Mouse (Mus musculus): ENCODE results near the gene Gm28710. TPM values are rescaled to one million over a fixed set of nuclear protein-coding genes. Genes with fewer than 3 reads are reported as not detected.

Gm28710 gene
- total RNA-seq (2012; rRNA removed): not detected in 2 replicates

DNA sequence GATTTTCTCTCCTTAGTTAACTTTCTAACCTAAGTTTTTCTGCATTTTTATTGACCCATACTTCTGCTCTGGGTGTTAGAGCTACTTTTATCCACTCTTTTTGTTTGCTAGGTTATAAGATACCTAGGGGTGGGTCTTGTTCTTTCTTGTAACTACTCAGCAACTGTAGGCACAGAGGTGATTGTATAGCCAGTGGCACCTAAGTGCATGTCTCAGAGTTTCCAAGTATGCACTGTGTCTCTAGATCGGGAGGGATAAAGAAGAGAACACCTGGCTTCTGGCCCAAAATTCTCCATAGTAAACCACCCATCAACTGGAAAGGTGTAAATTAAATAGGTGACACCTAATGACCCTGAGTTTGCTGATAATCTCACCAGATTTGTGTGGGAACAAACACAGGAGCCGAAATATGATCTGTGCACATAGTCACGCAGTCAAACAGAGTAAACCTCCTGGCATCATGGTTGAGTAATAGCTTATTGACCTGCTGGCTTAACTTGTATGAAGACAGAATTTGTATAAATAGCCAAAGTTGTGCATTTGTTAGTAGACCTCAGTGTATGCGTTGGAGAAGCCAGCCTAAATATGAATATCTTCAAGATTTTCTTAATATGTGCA lies at the start of gene Gm28710:
TSS of gene Gm28710 (plus strand) at position 568 of the 618 bp plus-strand sequence.
- no peak for DNase-seq (ENCODE audit: low read depth, low spot score)
- Histone ChIP-seq H3K9ac (ENCODE audit: insufficient read depth, low read depth, low read length, poor library complexity, severe bottlenecking) (no peak within 1 kb of the TSS), H3K9me3 (ENCODE audit: control insufficient read depth, insufficient read depth, low read depth, low read length) (no peaks in the 10 kb centered on the region), H3K27ac (ENCODE audit: insufficient read depth, low read depth, low read length, poor library complexity, severe bottlenecking) (no peak within 1 kb of the TSS), H3K36me3 (ENCODE audit: control insufficient read depth, insufficient read depth, low read length, poor library complexity, severe bottlenecking) (no peaks in the 10 kb centered on the region), H3K4me1 (ENCODE audit: control insufficient read depth in 2 of 2, insufficient read depth in 2 of 2, low read length in 2 of 2, poor library complexity in 1 of 2) (no peaks in the 10 kb centered on the region), H3K4me3 (ENCODE audit: insufficient read depth in 1 of 2, low read depth in 1 of 2, low read length in 2 of 2, poor library complexity in 1 of 2, severe bottlenecking in 1 of 2) (no peak within 1 kb of the TSS)
- TF ChIP-seq CHD2 (IDR thresholded peaks at IDR 0.05; ENCODE audit: low read depth, low read length) (no peak), ZNF384 (IDR thresholded peaks at IDR 0.05; ENCODE audit: low read depth, low read length) (no peak), MAFK (IDR thresholded peaks at IDR 0.05; ENCODE audit: insufficient read depth, low read depth, low read length) (no peak), HCFC1 (IDR thresholded peaks at IDR 0.05; ENCODE audit: borderline replicate concordance, insufficient read depth, low read length) (no peak), ZC3H11A (IDR thresholded peaks at IDR 0.05; ENCODE audit: borderline replicate concordance, low read depth, low read length) (no peak)
- in situ Hi-C loops (cut with MboI; ENCODE audit: low sequenced_read_pairs in 2 of 2, unreplicated experiment in 2 of 2): no loop called here

DNA sequence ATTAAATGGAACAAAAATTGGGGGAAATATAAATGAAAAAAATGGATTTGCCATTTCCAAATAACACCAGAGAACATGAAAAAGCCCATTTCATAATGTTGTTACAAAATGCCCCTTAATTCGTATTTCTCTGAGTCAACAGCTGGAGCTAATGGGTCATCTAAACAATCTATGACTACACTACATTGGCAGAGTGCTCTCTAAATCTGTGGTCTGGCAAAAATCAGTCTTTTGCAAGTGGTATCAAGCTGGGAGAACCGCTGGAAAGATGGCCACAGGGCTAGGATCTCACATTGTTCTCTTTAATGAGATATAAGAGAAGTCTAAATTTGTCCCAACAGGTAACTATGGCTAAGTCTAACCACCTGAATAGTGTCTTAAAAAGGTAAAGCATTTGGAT lies 14.4 kb upstream of the Gm28710 start:
- Histone ChIP-seq H3K9me3 (ENCODE audit: control insufficient read depth, insufficient read depth, low read depth, low read length) (no peaks in the 10 kb centered on the region), H3K9ac (ENCODE audit: insufficient read depth, low read depth, low read length, poor library complexity, severe bottlenecking) (no peak overlapping the region), H3K36me3 (ENCODE audit: control insufficient read depth, insufficient read depth, low read length, poor library complexity, severe bottlenecking) (no peaks in the 10 kb centered on the region), H3K27ac (ENCODE audit: insufficient read depth, low read depth, low read length, poor library complexity, severe bottlenecking) (no peak overlapping the region), H3K4me1 (ENCODE audit: control insufficient read depth in 2 of 2, insufficient read depth in 2 of 2, low read length in 2 of 2, poor library complexity in 1 of 2) (no peaks in the 10 kb centered on the region), H3K4me3 (ENCODE audit: insufficient read depth in 1 of 2, low read depth in 1 of 2, low read length in 2 of 2, poor library complexity in 1 of 2, severe bottlenecking in 1 of 2) (no peak overlapping the region)
- in situ Hi-C loops (cut with MboI; ENCODE audit: low sequenced_read_pairs in 2 of 2, unreplicated experiment in 2 of 2): no loop called here
- DNase-seq (ENCODE audit: low read depth, low spot score): no peak
- TF ChIP-seq MAFK (IDR thresholded peaks at IDR 0.05; ENCODE audit: insufficient read depth, low read depth, low read length) (no peak), ZNF384 (IDR thresholded peaks at IDR 0.05; ENCODE audit: low read depth, low read length) (no peak), ZC3H11A (IDR thresholded peaks at IDR 0.05; ENCODE audit: borderline replicate concordance, low read depth, low read length) (no peak), HCFC1 (IDR thresholded peaks at IDR 0.05; ENCODE audit: borderline replicate concordance, insufficient read depth, low read length) (no peak)

DNA sequence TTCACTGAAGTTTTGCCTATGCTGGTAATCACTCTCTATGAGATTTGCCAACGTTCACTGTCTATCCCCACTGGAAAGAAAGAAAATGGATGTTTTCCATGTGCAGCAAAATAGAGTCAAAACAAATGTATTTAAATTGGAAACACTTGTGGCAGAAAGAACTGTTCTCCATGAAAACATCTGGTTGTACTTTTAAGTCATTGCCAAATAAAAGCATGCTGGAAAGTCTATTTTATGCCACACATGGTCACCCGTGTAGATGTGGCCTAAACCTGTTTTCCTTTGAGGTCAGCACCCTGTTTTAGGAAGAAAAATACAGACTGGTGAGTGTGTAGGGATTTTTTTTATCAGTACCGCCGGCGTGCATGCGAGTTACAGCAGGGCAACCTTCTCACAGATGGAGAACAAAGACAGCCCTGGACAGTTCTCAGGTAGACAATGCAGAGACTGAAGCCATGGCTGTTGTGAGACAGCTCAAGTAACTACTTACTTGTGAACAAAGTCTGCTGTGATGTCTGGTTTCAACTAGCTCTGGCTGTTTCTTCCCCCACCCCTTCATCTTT lies 12.9 kb upstream of the Gm28710 start:
- no peak for DNase-seq (ENCODE audit: low read depth, low spot score)
- Histone ChIP-seq H3K36me3 (ENCODE audit: control insufficient read depth, insufficient read depth, low read length, poor library complexity, severe bottlenecking) (no peaks in the 10 kb centered on the region), H3K4me3 (ENCODE audit: insufficient read depth in 1 of 2, low read depth in 1 of 2, low read length in 2 of 2, poor library complexity in 1 of 2, severe bottlenecking in 1 of 2) (no peak overlapping the region), H3K27ac (ENCODE audit: insufficient read depth, low read depth, low read length, poor library complexity, severe bottlenecking) (no peak overlapping the region), H3K4me1 (ENCODE audit: control insufficient read depth in 2 of 2, insufficient read depth in 2 of 2, low read length in 2 of 2, poor library complexity in 1 of 2) (no peaks in the 10 kb centered on the region), H3K9me3 (ENCODE audit: control insufficient read depth, insufficient read depth, low read depth, low read length) (no peaks in the 10 kb centered on the region), H3K9ac (ENCODE audit: insufficient read depth, low read depth, low read length, poor library complexity, severe bottlenecking) (no peak overlapping the region)
- TF ChIP-seq CHD2 (IDR thresholded peaks at IDR 0.05; ENCODE audit: low read depth, low read length): no peak
- TF ChIP-seq ZNF384 (IDR thresholded peaks at IDR 0.05; ENCODE audit: low read depth, low read length): no peak
- no peak for TF ChIP-seq ZC3H11A (IDR thresholded peaks at IDR 0.05; ENCODE audit: borderline replicate concordance, low read depth, low read length)
- TF ChIP-seq MAFK (IDR thresholded peaks at IDR 0.05; ENCODE audit: insufficient read depth, low read depth, low read length): no peak
- no peak for TF ChIP-seq HCFC1 (IDR thresholded peaks at IDR 0.05; ENCODE audit: borderline replicate concordance, insufficient read depth, low read length)
- in situ Hi-C loops (cut with MboI; ENCODE audit: low sequenced_read_pairs in 2 of 2, unreplicated experiment in 2 of 2): no loop called here

DNA sequence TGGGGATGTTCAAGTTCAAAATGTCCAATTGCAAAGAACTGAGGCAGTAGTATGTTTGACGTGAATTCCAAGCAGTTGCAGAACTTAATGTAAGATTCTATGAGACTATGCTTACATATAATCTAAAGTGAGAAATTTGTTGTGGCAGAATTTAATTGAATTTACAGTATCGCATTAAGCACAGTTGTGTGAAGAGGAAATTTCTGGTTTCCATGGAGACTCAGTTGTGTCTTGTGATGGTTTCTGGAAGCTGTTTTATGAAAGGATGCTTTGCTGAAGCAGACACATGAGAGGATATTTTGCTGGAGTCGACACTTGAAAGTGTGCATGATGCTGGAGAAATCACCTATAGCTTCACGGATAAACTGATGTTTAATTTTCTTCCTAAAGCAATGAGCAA lies 6.0 kb upstream of the Gm28710 start:
- H3K4me1 ChIP-seq (ENCODE audit: control insufficient read depth in 2 of 2, insufficient read depth in 2 of 2, low read length in 2 of 2, poor library complexity in 1 of 2): no peaks in the 10 kb centered on the region
- TF ChIP-seq ZNF384 (IDR thresholded peaks at IDR 0.05; ENCODE audit: low read depth, low read length) (no peak), HCFC1 (IDR thresholded peaks at IDR 0.05; ENCODE audit: borderline replicate concordance, insufficient read depth, low read length) (no peak), CHD2 (IDR thresholded peaks at IDR 0.05; ENCODE audit: low read depth, low read length) (no peak), ZC3H11A (IDR thresholded peaks at IDR 0.05; ENCODE audit: borderline replicate concordance, low read depth, low read length) (no peak), MAFK (IDR thresholded peaks at IDR 0.05; ENCODE audit: insufficient read depth, low read depth, low read length) (no peak)
- H3K36me3 ChIP-seq (ENCODE audit: control insufficient read depth, insufficient read depth, low read length, poor library complexity, severe bottlenecking): no peaks in the 10 kb centered on the region
- H3K9me3 ChIP-seq (ENCODE audit: control insufficient read depth, insufficient read depth, low read depth, low read length): no peaks in the 10 kb centered on the region
- no peak overlapping the region for H3K4me3 ChIP-seq (ENCODE audit: insufficient read depth in 1 of 2, low read depth in 1 of 2, low read length in 2 of 2, poor library complexity in 1 of 2, severe bottlenecking in 1 of 2)
- in situ Hi-C loops (cut with MboI; ENCODE audit: low sequenced_read_pairs in 2 of 2, unreplicated experiment in 2 of 2): no loop called here
- no peak overlapping the region for H3K27ac ChIP-seq (ENCODE audit: insufficient read depth, low read depth, low read length, poor library complexity, severe bottlenecking)
- no peak for DNase-seq (ENCODE audit: low read depth, low spot score)
- no peak overlapping the region for H3K9ac ChIP-seq (ENCODE audit: insufficient read depth, low read depth, low read length, poor library complexity, severe bottlenecking)

All from ES-E14 (cell line).